In the genomic region with DNA sequence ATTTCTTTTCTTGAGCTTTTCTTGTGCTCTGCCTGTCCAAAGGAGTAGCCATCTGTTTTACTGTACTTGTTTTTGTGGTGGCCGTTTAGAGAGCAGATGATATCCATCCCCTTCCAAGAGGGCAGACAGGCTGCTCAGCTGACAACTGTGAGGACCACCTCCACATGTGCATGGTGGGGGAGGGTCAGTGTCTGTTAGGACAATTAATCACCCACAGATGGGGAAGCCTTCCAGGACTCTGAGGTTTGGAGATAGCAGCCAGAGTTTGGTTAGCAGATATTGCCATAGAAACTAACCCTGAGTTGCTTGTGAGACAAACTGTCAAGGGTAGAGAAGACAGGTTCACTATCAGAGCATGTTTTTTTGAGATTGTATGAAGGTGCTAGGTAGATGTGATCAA, we compare ENCODE assay signal across 8 mouse cellular contexts. TPM values are rescaled to one million over a fixed set of nuclear protein-coding genes. Genes with fewer than 3 reads are reported as not detected.
DNase-seq lines count a peak whose midpoint lies in the region; ATAC-seq and TF ChIP-seq lines count a peak whose summit lies in the region.

No protein-coding gene starts in this region.

- H3K4me3 ChIP-seq in lung, embryonic 14.5 days (ENCODE audit: low read depth, low read length) = no peak overlapping the region
- H3K4me3 ChIP-seq in limb, embryonic 14.5 days (replicated peaks; ENCODE audit: low read length) = peak overlapping the region; percentile 78

- TF ChIP-seq CTCF in lung, embryonic 14.5 days (IDR thresholded peaks at IDR 0.05; ENCODE audit: low read depth) = no peak

- peak overlapping the region; percentile 91 for H3K4me2 ChIP-seq in lung, embryonic 14.5 days
- peak overlapping the region; percentile 75 for H3K4me2 ChIP-seq in limb, embryonic 14.5 days (replicated peaks; ENCODE audit: low read depth, low read length, severe bottlenecking)

- H3K9me3 ChIP-seq in lung, embryonic 14.5 days (ENCODE audit: low read depth, low read length) = no peaks in the 10 kb centered on the region
- no peaks in the 10 kb centered on the region for H3K9me3 ChIP-seq in limb, embryonic 14.5 days (ENCODE audit: control insufficient read depth, low read length)

- ATAC-seq in lung, embryonic 14.5 days (ENCODE audit: insufficient read depth) = no peak
- no peak for ATAC-seq in limb, embryonic 14.5 days (ENCODE audit: low FRiP score, low read depth)

- 0 out of 2 replicates have a peak, but pooled peaks cover 5% of the 10 kb centered on the region for H3K4me1 ChIP-seq in lung, embryonic 14.5 days (ENCODE audit: insufficient read depth)
- H3K4me1 ChIP-seq in limb, embryonic 14.5 days (ENCODE audit: control insufficient read depth, insufficient read depth, low read length) = peaks cover 26% of the 10 kb centered on the region

- H3K27me3 ChIP-seq in lung, embryonic 14.5 days (ENCODE audit: insufficient read depth, low read length) = no peaks in the 10 kb centered on the region
- no peaks in the 10 kb centered on the region for H3K27me3 ChIP-seq in limb, embryonic 14.5 days (ENCODE audit: control insufficient read depth, insufficient read depth, low read length)

- WGBS in lung, embryonic 14.5 days = 23% methylated on average over 1 of the region's 1 CpGs
- 38% methylated on average over 1 of the region's 1 CpGs for WGBS in limb, embryonic 14.5 days

- peak; percentile 23 for DNase-seq in cerebellum, adult 11-12 months
- no peak for DNase-seq in cerebellum, adult 9-10 months
- DNase-seq in lung, embryonic 14.5 days = peak; percentile 19
- DNase-seq in lung, adult 18-20 months = no peak
- no peak for DNase-seq in limb, embryonic 14.5 days (ENCODE audit: low spot score)
- DNase-seq in retina, postnatal 1 day = peak; percentile 29
- no peak for DNase-seq in adrenal gland, postnatal 36 days
- DNase-seq in frontal cortex, postnatal 14 days (ENCODE audit: low spot score in 2 of 2) = no peak

- H3K9ac ChIP-seq in lung, embryonic 14.5 days = no peak overlapping the region
- no peak overlapping the region for H3K9ac ChIP-seq in limb, embryonic 14.5 days (ENCODE audit: low read depth, low read length, severe bottlenecking)

- no peak for TF ChIP-seq POLR2A in limb, embryonic 14.5 days (IDR thresholded peaks at IDR 0.05; ENCODE audit: borderline replicate concordance, extremely low read depth, insufficient read depth, insufficient read length)

- peaks cover 21% of the 10 kb centered on the region for H3K36me3 ChIP-seq in lung, embryonic 14.5 days (ENCODE audit: insufficient read depth)
- H3K36me3 ChIP-seq in limb, embryonic 14.5 days (ENCODE audit: control insufficient read depth, insufficient read depth, low read length) = peaks cover 27% of the 10 kb centered on the region

- no peak overlapping the region for H3K27ac ChIP-seq in lung, embryonic 14.5 days (ENCODE audit: low read depth)
- no peak overlapping the region for H3K27ac ChIP-seq in limb, embryonic 14.5 days (replicated peaks; ENCODE audit: low read depth, low read length)

RNA-seq across cellular contexts. Expression of gene Klhl22, which starts 1.7 kb away (rescaled TPM):
- 67.0 and 70.7 TPM in 2 replicates for polyA plus RNA-seq in lung, embryonic 14.5 days (2014; fragmentation: Nextera tagmentation; extraction: Ambion mirVana)
- 124 and 176 TPM in 2 replicates for polyA plus RNA-seq in limb, embryonic 14.5 days (2012; rRNA removed)
- 87.2 and 101 TPM in 2 replicates for polyA plus RNA-seq in limb, embryonic 14.5 days (2014; fragmentation: Nextera tagmentation; extraction: Ambion mirVana)
- 10 to 100 TPM; 38.3 to 43.1 TPM for total RNA-seq in adrenal gland, postnatal 36 days (2021)

RNA-seq across cellular contexts. Expression of gene Med15, which starts 28.4 kb away (rescaled TPM):
- 40.8 and 46.0 TPM in 2 replicates for polyA plus RNA-seq in lung, embryonic 14.5 days (2014; fragmentation: Nextera tagmentation; extraction: Ambion mirVana)
- polyA plus RNA-seq in limb, embryonic 14.5 days (2012; rRNA removed) = 84.6 and 121 TPM in 2 replicates
- 41.6 and 44.0 TPM in 2 replicates for polyA plus RNA-seq in limb, embryonic 14.5 days (2014; fragmentation: Nextera tagmentation; extraction: Ambion mirVana)
- total RNA-seq in adrenal gland, postnatal 36 days (2021) = 10 to 100 TPM; 52.9 to 60.5 TPM

RNA-seq across cellular contexts. Expression of gene Scarf2, which starts 36.0 kb away (rescaled TPM):
- 32.7 and 36.3 TPM in 2 replicates for polyA plus RNA-seq in lung, embryonic 14.5 days (2014; fragmentation: Nextera tagmentation; extraction: Ambion mirVana)
- 232 and 360 TPM in 2 replicates for polyA plus RNA-seq in limb, embryonic 14.5 days (2012; rRNA removed)
- 51.3 and 64.9 TPM in 2 replicates for polyA plus RNA-seq in limb, embryonic 14.5 days (2014; fragmentation: Nextera tagmentation; extraction: Ambion mirVana)
- 10 to 100 TPM in 1 of 2 experiments, 1 to 10 TPM in 1; 8.6 to 11.6 TPM for total RNA-seq in adrenal gland, postnatal 36 days (2021)

Comparison
In these comparisons a context has a peak if more than half of its experiments do, and no peak if none do; other contexts are left out.
1. DNase-seq: peak in cerebellum, adult 11-12 months (single experiment), lung, embryonic 14.5 days (single experiment) and retina, postnatal 1 day (single experiment); none in cerebellum, adult 9-10 months (single experiment), lung, adult 18-20 months (0 of 2), limb, embryonic 14.5 days (single experiment), adrenal gland, postnatal 36 days (0 of 2) and frontal cortex, postnatal 14 days (0 of 2).